21 mouse cellular contexts compared by ENCODE assay signal in the genomic region with DNA sequence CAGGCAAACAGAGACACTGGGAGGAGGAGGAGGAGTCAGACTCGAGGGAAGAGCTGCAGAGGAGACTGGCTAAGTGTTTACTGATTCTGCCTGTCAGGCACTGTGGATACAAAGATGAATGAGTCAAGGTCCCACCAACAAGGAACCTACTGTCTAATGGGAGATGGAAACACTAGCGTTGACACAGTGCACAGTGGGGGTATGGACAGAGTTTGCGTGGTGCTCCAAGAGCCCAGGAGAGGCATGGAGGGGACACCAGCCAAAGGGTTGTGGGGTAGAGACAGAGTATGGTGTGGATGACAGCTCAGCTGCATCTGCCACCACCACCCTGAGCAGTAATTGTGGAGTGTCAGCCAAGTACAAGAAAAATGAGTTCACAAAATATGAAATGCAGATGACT. TPM values are rescaled to one million over a fixed set of nuclear protein-coding genes. Genes with fewer than 3 reads are reported as not detected.
DNase-seq lines count a peak whose midpoint lies in the region; ATAC-seq lines count a peak whose summit lies in the region.
"Had no signal": no experiment of that assay in that cellular context is flagged by ENCODE, and none has a peak within 500 bp of the region (broad histone marks: within the 10 kb centered on the region; RNA-seq: fewer than 3 reads in every experiment).

No protein-coding gene starts in this region.

- H3K4me2 ChIP-seq in forebrain, embryonic 12.5 days: no peak overlapping the region
- H3K4me2 ChIP-seq: liver, embryonic 12.5 days; lung, embryonic 15.5 days; neural tube, embryonic 15.5 days had no signal

- peak; percentile 3 for DNase-seq in forebrain, embryonic 10.5 days (ENCODE audit: extremely low spot score, low spot score)
- peak; percentile 45 for DNase-seq in layer of hippocampus, adult 11-12 months (ENCODE audit: low spot score)
- DNase-seq in layer of hippocampus, postnatal 36 days: no peak
- DNase-seq in right cerebral cortex, adult 18-20 months: peak; percentile 28
- DNase-seq in right cerebral cortex, postnatal 4 days: no peak
- DNase-seq in lung, postnatal 14 days: no peak
- DNase-seq: cerebellum, postnatal 25 days; kidney, adult 18-20 months; kidney, postnatal 14 days; left cerebral cortex, postnatal 4 days; thymus, postnatal 36 days had no signal

- no peaks in the 10 kb centered on the region for H3K27me3 ChIP-seq in forebrain, embryonic 10.5 days (ENCODE audit: poor library complexity, severe bottlenecking)
- H3K27me3 ChIP-seq in forebrain, embryonic 12.5 days: no peaks in the 10 kb centered on the region
- H3K27me3 ChIP-seq: CH12.LX; liver, embryonic 12.5 days; lung, embryonic 15.5 days; neural tube, embryonic 15.5 days had no signal

- no peak overlapping the region for H3K4me3 ChIP-seq in forebrain, embryonic 10.5 days
- no peak overlapping the region for H3K4me3 ChIP-seq in forebrain, embryonic 12.5 days (replicated peaks)
- H3K4me3 ChIP-seq: embryonic facial prominence, embryonic 10.5 days; liver, embryonic 12.5 days; lung, embryonic 15.5 days; neural tube, embryonic 15.5 days had no signal

- no peak overlapping the region for H3K9ac ChIP-seq in forebrain, embryonic 12.5 days
- H3K9ac ChIP-seq: liver, embryonic 12.5 days; lung, embryonic 15.5 days; neural tube, embryonic 15.5 days had no signal

- H3K4me1 ChIP-seq in forebrain, embryonic 10.5 days: peaks cover 11% of the 10 kb centered on the region
- peaks cover 8% of the 10 kb centered on the region for H3K4me1 ChIP-seq in forebrain, embryonic 12.5 days

- peaks cover 48% of the 10 kb centered on the region for H3K36me3 ChIP-seq in forebrain, embryonic 10.5 days (replicated peaks)
- H3K36me3 ChIP-seq in forebrain, embryonic 12.5 days (replicated peaks): peaks cover 19% of the 10 kb centered on the region

- no peak overlapping the region for H3K27ac ChIP-seq in forebrain, embryonic 10.5 days
- H3K27ac ChIP-seq in forebrain, embryonic 12.5 days: no peak overlapping the region
- H3K27ac ChIP-seq: embryonic facial prominence, embryonic 10.5 days; liver, embryonic 12.5 days; lung, embryonic 15.5 days; neural tube, embryonic 15.5 days had no signal

- no peaks in the 10 kb centered on the region for H3K9me3 ChIP-seq in forebrain, embryonic 10.5 days
- no peaks in the 10 kb centered on the region for H3K9me3 ChIP-seq in forebrain, embryonic 12.5 days
- H3K9me3 ChIP-seq: embryonic facial prominence, embryonic 10.5 days; liver, embryonic 12.5 days; lung, embryonic 15.5 days; neural tube, embryonic 15.5 days had no signal

- no peak for ATAC-seq in forebrain, embryonic 12.5 days (ENCODE audit: low FRiP score)
- no peak for ATAC-seq in megakaryocyte-erythroid progenitor cell, adult 5-6 weeks (replicated peaks; ENCODE audit: low FRiP score, low TSS enrichment, poor library complexity, severe bottlenecking)
- ATAC-seq: liver, embryonic 12.5 days had no signal

- WGBS in forebrain, embryonic 10.5 days: 60% methylated on average over 3 of the region's 3 CpGs
- WGBS in forebrain, embryonic 12.5 days: 56% methylated on average over 3 of the region's 3 CpGs

RNA-seq across cellular contexts. Expression of a gene that starts 20.1 kb away (rescaled TPM):
- polyA plus RNA-seq in forebrain, embryonic 10.5 days (2016; fragmentation: Nextera tagmentation; extraction: Ambion mirVana): 0.05 and 0.10 TPM in 2 replicates
- polyA plus RNA-seq in forebrain, embryonic 12.5 days (2016; fragmentation: Nextera tagmentation; extraction: Ambion mirVana): 0.05 and 0.06 TPM in 2 replicates
- total RNA-seq in layer of hippocampus, postnatal 36 days (2021): not detected
- not detected in 2 replicates for total RNA-seq in megakaryocyte-erythroid progenitor cell, adult 5-6 weeks (2014; fragmentation: Nextera tagmentation)
- total RNA-seq in megakaryocyte-erythroid progenitor cell, adult 5-6 weeks (2017): not detected in 2 replicates
- total RNA-seq: adrenal gland, adult 18-20 months; CH12.LX; granulocyte monocyte progenitor cell, adult 5-6 weeks; layer of hippocampus, postnatal 14 days; left cerebral cortex, postnatal 4 days had no signal
- polyA plus RNA-seq: liver, embryonic 12.5 days had no signal

RNA-seq across cellular contexts. Expression of a gene that starts 28.1 kb away (rescaled TPM):
- 7.5 and 8.5 TPM in 2 replicates for polyA plus RNA-seq in forebrain, embryonic 10.5 days (2016; fragmentation: Nextera tagmentation; extraction: Ambion mirVana)
- 6.0 and 7.7 TPM in 2 replicates for polyA plus RNA-seq in forebrain, embryonic 12.5 days (2016; fragmentation: Nextera tagmentation; extraction: Ambion mirVana)
- 100 to 1,000 TPM; 107 to 123 TPM for total RNA-seq in layer of hippocampus, postnatal 36 days (2021)
- total RNA-seq in megakaryocyte-erythroid progenitor cell, adult 5-6 weeks (2014; fragmentation: Nextera tagmentation): 1.3 and 1.6 TPM in 2 replicates
- total RNA-seq in megakaryocyte-erythroid progenitor cell, adult 5-6 weeks (2017): 1.0 TPM in 1 of 2 replicates, not detected in the other

Comparison
In these comparisons a context has a peak if more than half of its experiments do, and no peak if none do; other contexts are left out.
1. DNase-seq: peak in forebrain, embryonic 10.5 days (single experiment), layer of hippocampus, adult 11-12 months (single experiment) and right cerebral cortex, adult 18-20 months (single experiment); none in layer of hippocampus, postnatal 36 days (0 of 2), right cerebral cortex, postnatal 4 days (single experiment) and lung, postnatal 14 days (single experiment).
2. RNA of a gene that starts 28.1 kb away (total RNA-seq): 107 to 123 TPM in layer of hippocampus, postnatal 36 days; 1.0 to 1.6 TPM in megakaryocyte-erythroid progenitor cell, adult 5-6 weeks; every median in the first group is over 10 times any median in the second.